Mouse (Mus musculus): ENCODE results near the gene Nr2f1.

Gene Nr2f1

GRCm38 (mm10) chr13:78178771-78179170, 20.8 kb downstream of the Nr2f1 start:
- DNase-seq: no peak

DNA sequence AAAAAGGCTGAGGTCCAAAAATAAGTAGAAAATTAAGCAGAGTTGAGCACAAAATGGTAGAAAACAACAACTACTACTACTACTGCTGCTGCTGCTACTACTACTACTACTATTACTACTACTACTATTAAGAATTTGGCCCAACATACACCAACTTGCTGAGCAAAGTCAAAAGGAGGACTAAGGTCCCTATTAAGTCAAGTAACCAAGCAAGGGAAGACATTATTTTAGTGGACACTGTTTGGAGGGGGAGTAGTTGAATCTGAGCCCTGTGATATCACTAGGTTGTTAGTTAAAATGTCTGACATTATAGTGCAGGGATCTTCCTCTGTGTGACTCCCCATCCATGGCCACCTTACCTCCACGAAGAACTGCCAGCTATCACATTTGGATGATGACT, 21.5 kb downstream of the Nr2f1 start:
- DNase-seq: no peak

GRCm38 (mm10) chr13:78177381-78177950, 22.1 kb downstream of the Nr2f1 start:
- DNase-seq: no peak

DNA sequence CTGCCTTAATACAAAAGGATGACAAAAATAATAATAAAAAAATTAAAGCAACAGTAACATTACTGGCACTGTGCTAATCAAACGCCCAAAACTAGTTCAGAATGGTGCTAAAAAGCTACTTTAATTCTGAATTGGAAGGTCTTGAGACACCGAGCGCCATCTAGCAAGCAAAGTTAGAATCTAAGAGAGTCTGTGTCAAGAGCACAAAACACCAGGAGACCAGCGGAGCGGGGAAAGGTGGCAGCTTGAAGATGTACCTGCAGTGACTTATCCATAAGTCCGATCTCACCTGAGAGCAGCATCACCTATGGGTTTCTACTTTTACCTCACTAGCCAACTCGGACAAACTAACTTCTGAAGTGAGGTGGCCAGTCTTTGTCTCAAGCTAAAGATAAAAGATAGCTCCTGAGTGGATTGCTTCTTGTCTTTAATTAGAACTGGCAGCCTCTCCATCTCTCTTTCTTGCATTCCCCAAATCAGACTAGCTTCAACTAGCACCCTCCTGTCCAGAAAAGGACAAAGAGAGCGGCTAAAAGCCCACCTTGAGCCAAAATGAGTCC, 23.7 kb downstream of the Nr2f1 start:
- DNase-seq: no peak

GRCm38 (mm10) chr13:78174891-78175290, 24.7 kb downstream of the Nr2f1 start:
- no peak for DNase-seq

GRCm38 (mm10) chr13:78174191-78174590, 25.4 kb downstream of the Nr2f1 start:
- no peak for DNase-seq

DNA sequence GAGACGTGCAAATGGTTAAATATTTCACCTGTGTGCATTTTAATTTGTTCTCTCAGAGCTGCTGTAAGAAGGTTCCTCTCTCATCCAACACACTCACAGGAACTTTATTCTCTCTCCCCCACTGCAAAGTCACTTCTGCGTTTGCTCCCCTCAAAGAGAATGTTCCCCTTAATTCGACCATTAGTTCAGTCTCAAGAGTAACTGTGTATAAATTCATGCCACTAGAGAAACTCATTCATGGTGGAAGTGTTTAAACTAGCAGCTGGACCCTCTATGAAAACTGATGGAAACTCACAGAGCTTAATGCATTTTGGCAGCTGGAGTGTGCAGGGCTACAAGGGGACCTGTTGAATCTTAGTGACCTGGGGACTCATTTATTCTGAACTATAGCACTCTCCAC, 26.7 kb downstream of the Nr2f1 start:
- no peak for DNase-seq

- no peak for DNase-seq
Measured at GRCm38 (mm10) chr13:78171984-78172636, 27.4 kb downstream of the Nr2f1 start.

DNA sequence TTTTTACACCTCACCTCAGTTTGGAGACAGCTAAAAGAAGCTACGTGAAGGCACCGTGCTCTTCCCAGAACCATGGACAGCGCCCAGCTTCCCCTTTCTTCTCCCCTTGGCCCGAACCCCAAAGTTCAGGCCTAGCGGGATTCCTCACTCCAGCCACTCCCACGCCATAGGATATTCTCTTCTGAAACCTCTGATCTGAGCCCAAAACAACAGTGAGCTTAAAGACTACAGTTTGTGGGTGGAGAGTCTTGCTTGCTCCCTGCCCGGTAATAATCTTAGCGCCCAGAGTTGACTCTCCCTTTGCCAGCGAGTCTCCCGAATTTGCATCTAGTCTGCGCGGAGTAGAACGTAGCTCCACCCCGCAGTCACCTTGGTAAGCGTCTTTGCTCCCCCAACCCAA, 28.2 kb downstream of the Nr2f1 start:
- no peak for DNase-seq

DNA sequence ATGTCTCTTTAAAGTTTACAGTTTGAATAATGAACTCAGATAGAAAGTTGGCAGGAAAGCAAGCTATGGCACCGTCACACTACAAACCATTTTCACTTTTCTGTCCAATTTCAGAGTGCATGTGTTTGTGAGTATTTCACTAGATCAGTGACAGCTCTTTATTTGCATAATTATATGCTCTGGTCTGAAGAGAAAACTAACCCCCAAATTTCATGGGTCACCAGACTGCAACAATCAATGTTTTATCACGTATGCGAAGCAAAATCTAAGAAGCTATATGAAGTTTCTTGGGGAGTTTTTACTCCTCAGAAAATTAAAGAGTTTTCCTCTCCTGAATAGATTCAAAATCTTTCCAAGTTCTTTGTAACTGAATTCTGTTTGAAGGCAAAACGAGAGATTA, 31.4 kb downstream of the Nr2f1 start:
- no peak for DNase-seq

- no peak for DNase-seq
Measured at GRCm38 (mm10) chr13:78164941-78165340, 34.6 kb downstream of the Nr2f1 start.

- DNase-seq: peak; percentile 16 to 18
Measured at GRCm38 (mm10) chr13:78163087-78163958, 36.2 kb downstream of the Nr2f1 start.

DNA sequence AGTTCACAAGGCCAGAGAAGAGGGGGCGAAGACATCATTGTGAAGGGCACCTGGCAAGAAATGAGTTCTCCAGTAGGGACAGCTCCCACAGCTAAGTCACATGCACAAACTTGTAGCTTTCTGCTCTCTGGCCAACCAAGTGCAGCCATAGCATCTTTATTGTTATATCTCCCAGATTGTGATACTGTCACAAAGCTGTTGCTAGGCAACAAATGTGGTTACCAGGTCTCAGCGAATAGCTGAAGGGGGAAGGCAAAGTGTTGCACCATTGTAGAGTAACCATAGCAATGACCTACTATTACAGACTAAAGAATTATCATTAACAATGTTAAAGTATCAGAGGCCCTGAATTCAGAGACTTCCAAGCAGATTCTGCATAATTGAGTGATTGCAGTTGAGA, 37.4 kb downstream of the Nr2f1 start:
- no peak for DNase-seq

- no peak for DNase-seq
Measured at GRCm38 (mm10) chr13:78157465-78157864, 42.1 kb downstream of the Nr2f1 start.

All from thymus, postnatal 36 days (tissue).